Comparison of ENCODE assay signal across 21 mouse cellular contexts in genomic region chr19:28559400-28559799, GRCm38 (mm10).
A peak's percentile ranks its signal among the peaks of the same experiment; 100 is the strongest.
DNase-seq lines count a peak whose midpoint lies in the region; ATAC-seq lines count a peak whose summit lies in the region.
"Had no signal": no experiment of that assay in that cellular context is flagged by ENCODE, and none has a peak within 500 bp of the region (broad histone marks: within the 10 kb centered on the region; RNA-seq: fewer than 3 reads in every experiment).

No protein-coding gene starts in this region.

- H3K27ac ChIP-seq in hindbrain, embryonic 10.5 days: peak overlapping the region; percentile 50; the same call in 1 of the 2 replicates
- no peak overlapping the region for H3K27ac ChIP-seq in hindbrain, embryonic 13.5 days
- H3K27ac ChIP-seq in kidney, embryonic 15.5 days: peak overlapping the region; percentile 93
- H3K27ac ChIP-seq in forebrain, embryonic 14.5 days (ENCODE audit: low read depth, low read length): no peak overlapping the region
- H3K27ac ChIP-seq: forebrain, embryonic 10.5 days; forebrain, embryonic 15.5 days; heart, adult 2 months; heart, embryonic 15.5 days had no signal

- no peaks in the 10 kb centered on the region for H3K27me3 ChIP-seq in hindbrain, embryonic 10.5 days (ENCODE audit: insufficient read depth, poor library complexity, severe bottlenecking)
- H3K27me3 ChIP-seq in hindbrain, embryonic 13.5 days: no peaks in the 10 kb centered on the region
- no peaks in the 10 kb centered on the region for H3K27me3 ChIP-seq in kidney, embryonic 15.5 days
- no peaks in the 10 kb centered on the region for H3K27me3 ChIP-seq in forebrain, embryonic 14.5 days (replicated peaks; ENCODE audit: control insufficient read depth, insufficient read depth, low read length)
- H3K27me3 ChIP-seq: forebrain, embryonic 15.5 days; heart, embryonic 15.5 days had no signal

- no peak overlapping the region for H3K4me3 ChIP-seq in hindbrain, embryonic 10.5 days
- no peak overlapping the region for H3K4me3 ChIP-seq in hindbrain, embryonic 13.5 days
- H3K4me3 ChIP-seq in kidney, embryonic 15.5 days (replicated peaks): no peak overlapping the region
- H3K4me3 ChIP-seq in forebrain, embryonic 14.5 days (ENCODE audit: low read depth, low read length): no peak overlapping the region
- H3K4me3 ChIP-seq: erythroblast, embryonic 14.5 days; forebrain, embryonic 10.5 days; forebrain, embryonic 15.5 days; heart, adult 2 months; heart, embryonic 15.5 days had no signal

- no peak for DNase-seq in hindbrain, embryonic 10.5 days (ENCODE audit: low spot score)
- no peak for DNase-seq in kidney, postnatal 10 days
- DNase-seq in testis, postnatal 14 days (ENCODE audit: low spot score): peak; percentile 54
- DNase-seq in testis, postnatal 10 days (ENCODE audit: low spot score): no peak
- peak; percentile 25 for DNase-seq in yolk sac, embryonic 10.5 days (ENCODE audit: low spot score)
- DNase-seq in forebrain, embryonic 14.5 days (ENCODE audit: low spot score): no peak
- DNase-seq: adrenal gland, postnatal 14 days; cerebellum, adult 11-12 months; cerebellum, adult 9-10 months; cerebellum, postnatal 25 days had no signal

- H3K36me3 ChIP-seq in hindbrain, embryonic 10.5 days: no peaks in the 10 kb centered on the region
- H3K36me3 ChIP-seq in hindbrain, embryonic 13.5 days: no peaks in the 10 kb centered on the region
- H3K36me3 ChIP-seq in kidney, embryonic 15.5 days: no peaks in the 10 kb centered on the region
- no peaks in the 10 kb centered on the region for H3K36me3 ChIP-seq in forebrain, embryonic 14.5 days (ENCODE audit: control insufficient read depth, insufficient read depth, low read length)
- H3K36me3 ChIP-seq: forebrain, embryonic 10.5 days; forebrain, embryonic 15.5 days; G1E; heart, embryonic 15.5 days had no signal

- H3K4me2 ChIP-seq in hindbrain, embryonic 13.5 days: no peak overlapping the region
- H3K4me2 ChIP-seq in kidney, embryonic 15.5 days: peak overlapping the region; percentile 45
- no peak overlapping the region for H3K4me2 ChIP-seq in forebrain, embryonic 14.5 days (ENCODE audit: low read length)
- H3K4me2 ChIP-seq: forebrain, embryonic 15.5 days; heart, embryonic 11.5 days; heart, embryonic 15.5 days had no signal

- 84% methylated on average over 10 of the region's 10 CpGs for WGBS in hindbrain, embryonic 10.5 days
- WGBS in hindbrain, embryonic 13.5 days: 72% methylated on average over 10 of the region's 10 CpGs
- 57% methylated on average over 10 of the region's 10 CpGs for WGBS in kidney, embryonic 15.5 days
- 74% methylated on average over 10 of the region's 10 CpGs for WGBS in forebrain, embryonic 14.5 days

- H3K9me3 ChIP-seq in hindbrain, embryonic 10.5 days: no peaks in the 10 kb centered on the region
- no peaks in the 10 kb centered on the region for H3K9me3 ChIP-seq in hindbrain, embryonic 13.5 days
- no peaks in the 10 kb centered on the region for H3K9me3 ChIP-seq in kidney, embryonic 15.5 days (replicated peaks)
- H3K9me3 ChIP-seq in forebrain, embryonic 14.5 days (replicated peaks; ENCODE audit: control insufficient read depth, low read length): no peaks in the 10 kb centered on the region
- H3K9me3 ChIP-seq: forebrain, embryonic 10.5 days; forebrain, embryonic 15.5 days; G1E; heart, embryonic 15.5 days had no signal

- ATAC-seq in hindbrain, embryonic 13.5 days (ENCODE audit: low FRiP score): no peak
- peak; percentile 23; the same call in 1 of the 2 replicates for ATAC-seq in kidney, embryonic 15.5 days (replicated peaks; ENCODE audit: low FRiP score)
- ATAC-seq in forebrain, embryonic 14.5 days: no peak
- ATAC-seq: forebrain, embryonic 15.5 days; hindbrain, embryonic 16.5 days; inflammation-experienced regulatory T-cells, adult 6 months had no signal

- no peak overlapping the region for H3K9ac ChIP-seq in hindbrain, embryonic 13.5 days
- H3K9ac ChIP-seq in kidney, embryonic 15.5 days: no peak overlapping the region
- no peak overlapping the region for H3K9ac ChIP-seq in forebrain, embryonic 14.5 days (ENCODE audit: low read length)
- H3K9ac ChIP-seq: forebrain, embryonic 15.5 days; heart, embryonic 15.5 days had no signal

- H3K4me1 ChIP-seq in hindbrain, embryonic 10.5 days (replicated peaks): peaks cover 47% of the 10 kb centered on the region
- H3K4me1 ChIP-seq in hindbrain, embryonic 13.5 days (replicated peaks): peaks cover 20% of the 10 kb centered on the region
- H3K4me1 ChIP-seq in kidney, embryonic 15.5 days: peaks cover 48% of the 10 kb centered on the region
- H3K4me1 ChIP-seq in forebrain, embryonic 14.5 days (ENCODE audit: control insufficient read depth, insufficient read depth, low read length): peaks cover 9% of the 10 kb centered on the region

Comparison
In these comparisons a context has a peak if more than half of its experiments do, and no peak if none do; other contexts are left out.
1. DNase-seq: peak in testis, postnatal 14 days (single experiment) and yolk sac, embryonic 10.5 days (single experiment); none in hindbrain, embryonic 10.5 days (single experiment), kidney, postnatal 10 days (single experiment), testis, postnatal 10 days (single experiment) and forebrain, embryonic 14.5 days (single experiment).
2. H3K27ac ChIP-seq: peak in hindbrain, embryonic 10.5 days (single experiment) and kidney, embryonic 15.5 days (single experiment); none in hindbrain, embryonic 13.5 days (single experiment) and forebrain, embryonic 14.5 days (single experiment).